Mouse (Mus musculus): Measurements from ENCODE around the gene Ccdc88c. TPM values are rescaled to one million over a fixed set of nuclear protein-coding genes. Genes with fewer than 3 reads are reported as not detected.

Gene Ccdc88c
- polyA plus RNA-seq, 1 experiment from 2014 or later: 13.3 TPM

DNA sequence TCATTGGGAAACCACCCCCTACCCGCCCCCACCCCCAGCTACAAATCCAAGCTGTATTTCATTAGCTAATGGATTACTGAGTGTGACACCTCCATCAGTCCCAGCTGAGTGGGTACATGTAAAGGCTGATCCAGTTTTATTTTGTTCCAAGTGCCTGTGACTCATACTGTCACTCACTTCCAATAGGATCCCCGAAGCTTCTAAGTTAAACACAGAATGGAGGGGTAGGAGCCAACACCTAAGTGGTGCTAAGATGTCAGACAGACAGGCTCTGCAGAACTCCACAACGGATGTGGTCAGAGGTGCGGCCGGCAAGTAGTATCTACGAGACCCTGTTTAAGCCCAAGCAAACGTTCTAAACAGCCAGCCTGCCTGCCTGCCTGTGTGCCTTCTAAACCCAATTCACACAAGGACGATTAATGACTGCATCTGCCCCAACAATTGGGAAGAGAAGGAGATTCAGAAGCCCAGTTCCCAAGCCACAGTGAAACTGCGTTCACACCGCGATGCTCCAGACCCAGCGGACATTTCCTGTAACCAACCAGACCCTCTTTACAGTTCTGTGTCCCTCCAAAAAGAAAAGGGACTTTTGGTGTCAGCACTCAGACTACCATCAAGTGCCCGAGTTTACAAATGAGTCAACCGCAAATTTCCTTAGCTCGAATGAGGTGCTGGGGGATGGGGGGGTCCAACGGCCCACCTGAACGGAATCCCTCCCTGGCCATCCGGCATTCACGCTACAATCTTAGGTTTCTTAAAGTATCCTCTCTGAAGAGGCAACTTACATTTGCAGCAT, 1.2 kb downstream of the Ccdc88c start:
- ATAC-seq (ENCODE audit: insufficient number of reproducible peaks, insufficient read depth, low FRiP score, low read depth): no peak
- Histone ChIP-seq H3K36me3 (ENCODE audit: control insufficient read depth, insufficient read depth, low read length) (no peaks in the 10 kb centered on the region), H3K27me3 (ENCODE audit: control insufficient read depth, insufficient read depth, low read length) (no peaks in the 10 kb centered on the region), H3K4me2 (replicated peaks; ENCODE audit: low read depth, low read length) (peak overlapping the region; percentile 94), H3K9me3 (ENCODE audit: control insufficient read depth, low read depth, low read length) (no peaks in the 10 kb centered on the region), H3K4me1 (ENCODE audit: control insufficient read depth, insufficient read depth, low read length) (peaks cover 10% of the 10 kb centered on the region), H3K4me3 (ENCODE audit: low read depth, low read length) (peak overlapping the region; percentile 64), H3K27ac (ENCODE audit: low read length) (no peak overlapping the region), H3K9ac (replicated peaks; ENCODE audit: low read depth, low read length) (0 out of 2 replicates have a peak overlapping the region, but pooled peaks have one; percentile 2)
- WGBS: 4% methylated on average over 19 of the region's 19 CpGs

DNA sequence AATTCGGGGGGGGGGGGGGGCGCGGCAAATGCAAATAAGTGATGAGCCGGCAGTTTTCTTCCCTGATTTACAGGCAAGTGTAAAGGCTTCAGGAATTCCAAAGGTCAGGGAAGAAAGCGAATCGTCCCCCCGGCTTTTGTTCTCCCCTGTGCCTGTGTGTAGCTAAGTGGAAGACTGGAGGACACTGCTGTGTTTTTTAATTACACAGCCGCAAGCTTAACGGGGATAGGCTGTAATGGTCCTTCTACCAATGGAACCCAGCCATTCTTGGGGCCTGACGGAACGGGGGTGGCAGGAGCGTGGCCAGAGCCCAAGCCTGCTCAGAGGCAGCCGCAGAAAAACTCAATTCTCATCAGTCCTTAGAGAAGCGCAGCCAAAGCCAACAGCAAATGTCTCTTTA, 1.9 kb downstream of the Ccdc88c start:
- H3K27me3 ChIP-seq (ENCODE audit: control insufficient read depth, insufficient read depth, low read length): no peaks in the 10 kb centered on the region
- 0 out of 2 replicates have a peak overlapping the region, but pooled peaks have one; percentile 11 for H3K9ac ChIP-seq (replicated peaks; ENCODE audit: low read depth, low read length)
- H3K9me3 ChIP-seq (ENCODE audit: control insufficient read depth, low read depth, low read length): no peaks in the 10 kb centered on the region
- H3K4me2 ChIP-seq (replicated peaks; ENCODE audit: low read depth, low read length): peak overlapping the region; percentile 94
- no peak overlapping the region for H3K27ac ChIP-seq (ENCODE audit: low read length)
- H3K36me3 ChIP-seq (ENCODE audit: control insufficient read depth, insufficient read depth, low read length): no peaks in the 10 kb centered on the region; the same call in 1 of the 2 replicates
- WGBS: 15% methylated on average over 14 of the region's 14 CpGs
- H3K4me1 ChIP-seq (ENCODE audit: control insufficient read depth, insufficient read depth, low read length): peaks cover 10% of the 10 kb centered on the region
- peak overlapping the region; percentile 64; the same call in 1 of the 2 replicates for H3K4me3 ChIP-seq (ENCODE audit: low read depth, low read length)
- ATAC-seq (ENCODE audit: insufficient number of reproducible peaks, insufficient read depth, low FRiP score, low read depth): no peak

- ATAC-seq (ENCODE audit: insufficient number of reproducible peaks, insufficient read depth, low FRiP score, low read depth): no peak
These were observed 2.3 kb downstream of the Ccdc88c start for GRCm38 (mm10) chr12:101026518-101026917.

DNA sequence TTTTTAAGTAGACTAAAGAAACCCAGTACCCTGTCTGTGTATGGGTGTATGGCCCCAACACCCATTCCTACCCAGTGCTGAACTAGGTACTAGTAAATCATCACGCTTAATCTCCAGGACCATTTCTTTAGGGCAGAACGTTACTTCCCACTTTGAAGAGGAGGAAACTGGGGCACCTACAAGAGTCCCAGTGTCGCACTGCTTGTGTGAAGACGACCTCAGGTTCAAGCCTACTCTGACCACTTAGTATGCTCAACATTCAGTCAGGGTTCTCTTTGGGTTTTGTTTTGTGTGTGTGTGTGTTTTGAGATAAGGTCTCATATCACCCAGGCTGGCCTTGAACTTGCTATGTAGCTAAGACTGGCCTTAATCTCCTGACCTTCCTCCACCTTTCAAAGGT, 2.8 kb downstream of the Ccdc88c start:
- H3K4me2 ChIP-seq (replicated peaks; ENCODE audit: low read depth, low read length): no peak overlapping the region; the same call in 1 of the 2 replicates
- no peak overlapping the region for H3K4me3 ChIP-seq (ENCODE audit: low read depth, low read length)
- no peak overlapping the region for H3K27ac ChIP-seq (ENCODE audit: low read length)
- no peaks in the 10 kb centered on the region for H3K27me3 ChIP-seq (ENCODE audit: control insufficient read depth, insufficient read depth, low read length)
- peaks cover 10% of the 10 kb centered on the region for H3K4me1 ChIP-seq (ENCODE audit: control insufficient read depth, insufficient read depth, low read length)
- ATAC-seq (ENCODE audit: insufficient number of reproducible peaks, insufficient read depth, low FRiP score, low read depth): no peak
- no peak overlapping the region for H3K9ac ChIP-seq (replicated peaks; ENCODE audit: low read depth, low read length)
- H3K9me3 ChIP-seq (ENCODE audit: control insufficient read depth, low read depth, low read length): no peaks in the 10 kb centered on the region
- H3K36me3 ChIP-seq (ENCODE audit: control insufficient read depth, insufficient read depth, low read length): no peaks in the 10 kb centered on the region; the same call in 1 of the 2 replicates
- WGBS: 72% methylated on average over 4 of the region's 4 CpGs

More at GRCm38 (mm10) chr12:101026518-101026917, 2.3 kb downstream of the Ccdc88c start:
- H3K27ac ChIP-seq (ENCODE audit: low read length): no peak overlapping the region
- WGBS: 49% methylated on average over 7 of the region's 7 CpGs
- peak overlapping the region; percentile 94 for H3K4me2 ChIP-seq (replicated peaks; ENCODE audit: low read depth, low read length)
- peak overlapping the region; percentile 64; the same call in 1 of the 2 replicates for H3K4me3 ChIP-seq (ENCODE audit: low read depth, low read length)
- H3K36me3 ChIP-seq (ENCODE audit: control insufficient read depth, insufficient read depth, low read length): no peaks in the 10 kb centered on the region; the same call in 1 of the 2 replicates
- no peaks in the 10 kb centered on the region for H3K9me3 ChIP-seq (ENCODE audit: control insufficient read depth, low read depth, low read length)
- H3K9ac ChIP-seq (replicated peaks; ENCODE audit: low read depth, low read length): no peak overlapping the region
- no peaks in the 10 kb centered on the region for H3K27me3 ChIP-seq (ENCODE audit: control insufficient read depth, insufficient read depth, low read length)
- H3K4me1 ChIP-seq (ENCODE audit: control insufficient read depth, insufficient read depth, low read length): peaks cover 10% of the 10 kb centered on the region

GRCm38 (mm10) chr12:101025379-101025778, 3.5 kb downstream of the Ccdc88c start:
- 0 out of 2 replicates have a peak overlapping the region, but pooled peaks have one; percentile 2 for H3K4me2 ChIP-seq (replicated peaks; ENCODE audit: low read depth, low read length)
- H3K4me3 ChIP-seq (ENCODE audit: low read depth, low read length): no peak overlapping the region
- no peaks in the 10 kb centered on the region; the same call in 1 of the 2 replicates for H3K36me3 ChIP-seq (ENCODE audit: control insufficient read depth, insufficient read depth, low read length)
- peaks cover 10% of the 10 kb centered on the region for H3K4me1 ChIP-seq (ENCODE audit: control insufficient read depth, insufficient read depth, low read length)
- H3K9ac ChIP-seq (replicated peaks; ENCODE audit: low read depth, low read length): no peak overlapping the region
- WGBS: 51% methylated on average over 7 of the region's 7 CpGs
- no peaks in the 10 kb centered on the region for H3K9me3 ChIP-seq (ENCODE audit: control insufficient read depth, low read depth, low read length)
- peak overlapping the region; percentile 48; the same call in 1 of the 2 replicates for H3K27ac ChIP-seq (ENCODE audit: low read length)
- ATAC-seq (ENCODE audit: insufficient number of reproducible peaks, insufficient read depth, low FRiP score, low read depth): peak; percentile 77
- H3K27me3 ChIP-seq (ENCODE audit: control insufficient read depth, insufficient read depth, low read length): no peaks in the 10 kb centered on the region

GRCm38 (mm10) chr12:101024824-101025223, 4.0 kb downstream of the Ccdc88c start:
- 0 out of 2 replicates have a peak overlapping the region, but pooled peaks have one; percentile 2 for H3K4me2 ChIP-seq (replicated peaks; ENCODE audit: low read depth, low read length)
- no peak for ATAC-seq (ENCODE audit: insufficient number of reproducible peaks, insufficient read depth, low FRiP score, low read depth)
- H3K36me3 ChIP-seq (ENCODE audit: control insufficient read depth, insufficient read depth, low read length): no peaks in the 10 kb centered on the region; the same call in 1 of the 2 replicates
- no peaks in the 10 kb centered on the region for H3K9me3 ChIP-seq (ENCODE audit: control insufficient read depth, low read depth, low read length)
- H3K27ac ChIP-seq (ENCODE audit: low read length): peak overlapping the region; percentile 48; the same call in 1 of the 2 replicates
- H3K4me1 ChIP-seq (ENCODE audit: control insufficient read depth, insufficient read depth, low read length): peaks cover 13% of the 10 kb centered on the region
- no peak overlapping the region for H3K4me3 ChIP-seq (ENCODE audit: low read depth, low read length)
- 61% methylated on average over 8 of the region's 8 CpGs for WGBS
- H3K27me3 ChIP-seq (ENCODE audit: control insufficient read depth, insufficient read depth, low read length): no peaks in the 10 kb centered on the region
- no peak overlapping the region for H3K9ac ChIP-seq (replicated peaks; ENCODE audit: low read depth, low read length)

DNA sequence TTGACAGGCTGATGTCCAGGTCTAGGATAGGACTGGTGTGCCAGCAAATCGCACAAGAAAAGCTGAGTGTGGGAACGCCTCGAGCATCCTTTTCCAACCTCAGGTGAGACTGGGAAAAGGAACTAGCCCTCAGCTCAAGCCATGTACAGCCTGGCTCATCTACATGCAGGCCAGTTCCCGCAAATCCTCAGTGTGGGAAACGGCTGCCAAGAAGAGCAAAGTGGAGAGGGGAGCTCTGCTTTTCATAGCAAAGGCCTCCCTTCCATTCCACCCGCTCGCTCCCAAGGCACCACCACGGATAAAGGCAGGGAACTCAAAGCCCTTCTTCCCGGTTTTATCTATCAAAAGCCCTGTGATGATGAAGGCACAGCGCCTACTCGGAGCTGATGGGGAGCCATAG, 5.7 kb downstream of the Ccdc88c start:
- H3K27me3 ChIP-seq (ENCODE audit: control insufficient read depth, insufficient read depth, low read length): no peaks in the 10 kb centered on the region
- H3K4me1 ChIP-seq (ENCODE audit: control insufficient read depth, insufficient read depth, low read length): peaks cover 21% of the 10 kb centered on the region
- ATAC-seq (ENCODE audit: insufficient number of reproducible peaks, insufficient read depth, low FRiP score, low read depth): no peak
- no peak overlapping the region for H3K4me2 ChIP-seq (replicated peaks; ENCODE audit: low read depth, low read length)
- no peak overlapping the region for H3K27ac ChIP-seq (ENCODE audit: low read length)
- H3K9me3 ChIP-seq (ENCODE audit: control insufficient read depth, low read depth, low read length): no peaks in the 10 kb centered on the region
- H3K36me3 ChIP-seq (ENCODE audit: control insufficient read depth, insufficient read depth, low read length): no peaks in the 10 kb centered on the region; the same call in 1 of the 2 replicates
- no peak overlapping the region for H3K9ac ChIP-seq (replicated peaks; ENCODE audit: low read depth, low read length)
- H3K4me3 ChIP-seq (ENCODE audit: low read depth, low read length): no peak overlapping the region
- 74% methylated on average over 11 of the region's 11 CpGs for WGBS

- Histone ChIP-seq H3K4me1 (ENCODE audit: control insufficient read depth, insufficient read depth, low read length) (peaks cover 29% of the 10 kb centered on the region), H3K27ac (ENCODE audit: low read length) (no peak overlapping the region), H3K9me3 (ENCODE audit: control insufficient read depth, low read depth, low read length) (no peaks in the 10 kb centered on the region), H3K36me3 (ENCODE audit: control insufficient read depth, insufficient read depth, low read length) (no peaks in the 10 kb centered on the region; the same call in 1 of the 2 replicates), H3K27me3 (ENCODE audit: control insufficient read depth, insufficient read depth, low read length) (no peaks in the 10 kb centered on the region), H3K9ac (replicated peaks; ENCODE audit: low read depth, low read length) (no peak overlapping the region), H3K4me2 (replicated peaks; ENCODE audit: low read depth, low read length) (no peak overlapping the region), H3K4me3 (ENCODE audit: low read depth, low read length) (no peak overlapping the region)
- WGBS: 96% methylated on average over 8 of the region's 8 CpGs
- ATAC-seq (ENCODE audit: insufficient number of reproducible peaks, insufficient read depth, low FRiP score, low read depth): no peak
These were observed 6.5 kb downstream of the Ccdc88c start for GRCm38 (mm10) chr12:101022353-101022752.
